Mouse (Mus musculus): Measurements from ENCODE around the gene 1700001L19Rik.
A peak's percentile ranks its signal among the peaks of the same experiment; 100 is the strongest.
"Not testable (repeated sequence)": the region's sequence is repeated elsewhere in the genome, so short reads cannot be mapped to it uniquely, and the experiment has no call there.

1700001L19Rik gene

GRCm38 (mm10) chr13:68597199-68597598 lies at the start of gene 1700001L19Rik:
Gene 1700001L19Rik, plus strand, starts transcription at chr13:68597421.
- no peak for DNase-seq (ENCODE audit: low read depth, low spot score)

- DNase-seq (ENCODE audit: low read depth, low spot score): not testable (repeated sequence)
Measured at GRCm38 (mm10) chr13:68553391-68553790, 43.8 kb upstream of the 1700001L19Rik start.

GRCm38 (mm10) chr13:68568110-68568509 lies 29.1 kb upstream of the 1700001L19Rik start:
- DNase-seq (ENCODE audit: low read depth, low spot score): no peak

- no peak for DNase-seq (ENCODE audit: low read depth, low spot score)
Measured at GRCm38 (mm10) chr13:68568548-68568947, 28.7 kb upstream of the 1700001L19Rik start.

- peak; percentile 15 for DNase-seq (ENCODE audit: low read depth, low spot score)
Measured at GRCm38 (mm10) chr13:68569589-68570336, 27.5 kb upstream of the 1700001L19Rik start.

- DNase-seq (ENCODE audit: low read depth, low spot score): no peak
Measured at GRCm38 (mm10) chr13:68572247-68572646, 25.0 kb upstream of the 1700001L19Rik start.

- no peak for DNase-seq (ENCODE audit: low read depth, low spot score)
Measured at GRCm38 (mm10) chr13:68572966-68573913, 24.0 kb upstream of the 1700001L19Rik start.

- no peak for DNase-seq (ENCODE audit: low read depth, low spot score)
Measured at GRCm38 (mm10) chr13:68574398-68574797, 22.8 kb upstream of the 1700001L19Rik start.

- no peak for DNase-seq (ENCODE audit: low read depth, low spot score)
Measured at GRCm38 (mm10) chr13:68577945-68578344, 19.3 kb upstream of the 1700001L19Rik start.

GRCm38 (mm10) chr13:68581086-68581740 lies 16.0 kb upstream of the 1700001L19Rik start:
- no peak for DNase-seq (ENCODE audit: low read depth, low spot score)

GRCm38 (mm10) chr13:68581747-68582516 lies 15.3 kb upstream of the 1700001L19Rik start, which contains the start of the genes Mtrr and Fastkd3:
Gene Mtrr, minus strand, starts transcription at chr13:68582149.
Gene Fastkd3, plus strand, starts transcription at chr13:68582234.
- peak; percentile 71 for DNase-seq (ENCODE audit: low read depth, low spot score)

GRCm38 (mm10) chr13:68582517-68582780 lies 14.8 kb upstream of the 1700001L19Rik start:
- no peak for DNase-seq (ENCODE audit: low read depth, low spot score)

- DNase-seq (ENCODE audit: low read depth, low spot score): no peak
Measured at GRCm38 (mm10) chr13:68583961-68584360, 13.3 kb upstream of the 1700001L19Rik start.

GRCm38 (mm10) chr13:68585441-68585840 lies 11.8 kb upstream of the 1700001L19Rik start:
- no peak for DNase-seq (ENCODE audit: low read depth, low spot score)

- no peak for DNase-seq (ENCODE audit: low read depth, low spot score)
Measured at GRCm38 (mm10) chr13:68588352-68588751, 8.9 kb upstream of the 1700001L19Rik start.

- no peak for DNase-seq (ENCODE audit: low read depth, low spot score)
Measured at GRCm38 (mm10) chr13:68593797-68594196, 3.4 kb upstream of the 1700001L19Rik start.

GRCm38 (mm10) chr13:68597667-68598066 lies 446 bp downstream of the 1700001L19Rik start:
- DNase-seq (ENCODE audit: low read depth, low spot score): no peak

GRCm38 (mm10) chr13:68598953-68599352 lies 1.7 kb downstream of the 1700001L19Rik start:
- DNase-seq (ENCODE audit: low read depth, low spot score): no peak

- no peak for DNase-seq (ENCODE audit: low read depth, low spot score)
Measured at GRCm38 (mm10) chr13:68601184-68601583, 4.0 kb downstream of the 1700001L19Rik start.

GRCm38 (mm10) chr13:68603085-68603484 lies 5.9 kb downstream of the 1700001L19Rik start:
- DNase-seq (ENCODE audit: low read depth, low spot score): no peak

GRCm38 (mm10) chr13:68605689-68606126 lies 8.5 kb downstream of the 1700001L19Rik start:
- DNase-seq (ENCODE audit: low read depth, low spot score): no peak
